Mouse (Mus musculus): ENCODE measurements around the gene 1700024G13Rik.

1700024G13Rik gene

GRCm38 (mm10) chr14:32332515-32333445, 55.4 kb downstream of the 1700024G13Rik start:
- no peak for DNase-seq (ENCODE audit: low spot score)

- no peak for DNase-seq (ENCODE audit: low spot score)
These were observed 60.8 kb downstream of the 1700024G13Rik start for GRCm38 (mm10) chr14:32327366-32327765.

Data from layer of hippocampus, adult 11-12 months (tissue).